Mouse (Mus musculus) MEL (cell line): ENCODE results near the gene Lrrc3b. TPM values are rescaled to one million over a fixed set of nuclear protein-coding genes. Genes with fewer than 3 reads are reported as not detected.

Source experiments
- DNase-seq: peaks from one replicate; pipeline ENCODE4 v3.0.0; 2011; ENCODE audit warnings: low read depth, low spot score
- H3K27ac ChIP-seq: 2 replicates; pipeline ENCODE4 v1.5.1; 2012; ENCODE audit warnings: low read depth, mild to moderate bottlenecking, control low read depth, low read length, moderate library complexity; ENCODE audit not compliant: control insufficient read depth
- H3K27me3 ChIP-seq, 2 experiments: fragments of 150-350 bp in 1 of 2; sonication (generic) in 1 of 2; 2 replicates each; pipeline ENCODE4 v1.6.1; 2012; ENCODE audit warnings: low read length in 2 of 2, mild to moderate bottlenecking in 2 of 2, improper control_type of control experiment in 1 of 2, moderate library complexity in 1 of 2; ENCODE audit not compliant: insufficient read depth in 2 of 2, control insufficient read depth in 1 of 2
- H3K36me3 ChIP-seq, 2 experiments: 2 replicates each; pipeline ENCODE4 v1.6.1; 2012 to 2014; ENCODE audit warnings: low read length in 2 of 2, improper control_type of control experiment in 1 of 2, inconsistent platforms in 1 of 2, mild to moderate bottlenecking in 1 of 2; ENCODE audit not compliant: insufficient read depth in 2 of 2, control insufficient read depth in 1 of 2
- H3K4me1 ChIP-seq, 2 experiments: fragments of 150-350 bp in 1 of 2; sonication (generic) in 1 of 2; 2 replicates each; pipeline ENCODE4 v1.6.1; 2012; ENCODE audit warnings: low read length in 2 of 2, improper control_type of control experiment in 1 of 2, mild to moderate bottlenecking in 1 of 2; ENCODE audit not compliant: insufficient read depth in 2 of 2, control insufficient read depth in 1 of 2
- H3K4me3 ChIP-seq, 2 experiments: fragments of 150-350 bp in 1 of 2; sonication (generic) in 1 of 2; 2 replicates each; pipeline ENCODE4 v1.5.1; 2012; ENCODE audit warnings: low read depth in 2 of 2, low read length in 2 of 2, mild to moderate bottlenecking in 2 of 2, moderate library complexity in 2 of 2, control low read depth in 1 of 2, improper control_type of control experiment in 1 of 2; ENCODE audit not compliant: control insufficient read depth in 1 of 2, insufficient read depth in 1 of 2
- H3K79me2 ChIP-seq: 2 replicates; pipeline ENCODE4 v1.6.1; 2012; ENCODE audit warnings: mild to moderate bottlenecking, low read length, moderate library complexity; ENCODE audit not compliant: control insufficient read depth, poor library complexity, insufficient read depth
- H3K9ac ChIP-seq: 2 replicates; pipeline ENCODE4 v1.6.1; 2012; ENCODE audit warnings: low read depth, mild to moderate bottlenecking, control low read depth, low read length, moderate library complexity; ENCODE audit not compliant: control insufficient read depth, poor library complexity, severe bottlenecking
- H3K9me3 ChIP-seq: fragments of 150-350 bp; sonication (generic); replicated peaks from 2 replicates; pipeline ENCODE4 v1.6.1; 2012; ENCODE audit warnings: mild to moderate bottlenecking, low read length, improper control_type of control experiment, moderate library complexity; ENCODE audit not compliant: insufficient read depth
- BHLHE40 ChIP-seq: IDR thresholded peaks from 2 replicates; pipeline ENCODE4 v1.6.1; 2012; ENCODE audit warnings: low read depth, mild to moderate bottlenecking, inconsistent platforms, low read length, improper control_type of control experiment, borderline replicate concordance
- CTCF ChIP-seq, 3 experiments: IDR thresholded peaks in 2 of 3; conservative IDR thresholded peaks in 1 of 3; 2 replicates each; pipeline ENCODE4 v1.5.1; 2011 to 2012; ENCODE audit warnings: low read length in 3 of 3, low read depth in 2 of 3, mild to moderate bottlenecking in 2 of 3, improper control_type of control experiment in 1 of 3, inconsistent platforms in 1 of 3, mixed read lengths in 1 of 3, moderate library complexity in 1 of 3; ENCODE audit not compliant: control insufficient read depth in 1 of 3, insufficient read depth in 1 of 3, poor library complexity in 1 of 3, severe bottlenecking in 1 of 3
- E2F4 ChIP-seq: IDR thresholded peaks from 2 replicates; pipeline ENCODE4 v1.6.1; 2011; ENCODE audit warnings: low read depth, low read length, improper control_type of control experiment, borderline replicate concordance
- ELF1 ChIP-seq: IDR thresholded peaks from 2 replicates; pipeline ENCODE4 v1.6.1; 2014; ENCODE audit warnings: low read depth, mild to moderate bottlenecking, inconsistent platforms, low read length, improper control_type of control experiment, moderate library complexity
- EP300 ChIP-seq, 2 experiments: IDR thresholded peaks; 2 replicates each; pipeline ENCODE4 v1.6.1; 2011; ENCODE audit warnings: improper control_type of control experiment in 2 of 2, low read length in 2 of 2, low read depth in 1 of 2, mild to moderate bottlenecking in 1 of 2
- GATA1 ChIP-seq: IDR thresholded peaks from 2 replicates; pipeline ENCODE4 v1.6.1; 2011; ENCODE audit warnings: low read depth, low read length, improper control_type of control experiment
- JUND ChIP-seq: IDR thresholded peaks from 2 replicates; pipeline ENCODE4 v1.6.1; 2011; ENCODE audit warnings: low read depth, mild to moderate bottlenecking, improper control_type of control experiment, low read length
- MAFK ChIP-seq: IDR thresholded peaks from 2 replicates; pipeline ENCODE4 v1.6.1; 2011; ENCODE audit warnings: low read depth, mild to moderate bottlenecking, low read length, improper control_type of control experiment, borderline replicate concordance
- MAX ChIP-seq: IDR thresholded peaks from 2 replicates; pipeline ENCODE4 v1.6.1; 2011; ENCODE audit warnings: low read length, improper control_type of control experiment
- MAZ ChIP-seq: IDR thresholded peaks from 2 replicates; pipeline ENCODE4 v1.6.1; 2012; ENCODE audit warnings: low read depth, mild to moderate bottlenecking, inconsistent platforms, low read length, improper control_type of control experiment
- MEF2A ChIP-seq: IDR thresholded peaks from 2 replicates; pipeline ENCODE4 v1.6.1; 2014; ENCODE audit warnings: low read depth, mild to moderate bottlenecking, inconsistent platforms, low read length, improper control_type of control experiment; ENCODE audit not compliant: poor library complexity, insufficient replicate concordance, severe bottlenecking; ENCODE audit errors: extremely low read depth
- MYB ChIP-seq: IDR thresholded peaks from 2 replicates; pipeline ENCODE4 v1.6.1; 2011; ENCODE audit warnings: mild to moderate bottlenecking, low read depth, low read length, improper control_type of control experiment
- NELFE ChIP-seq: IDR thresholded peaks from 2 replicates; pipeline ENCODE4 v1.6.1; 2011; ENCODE audit warnings: low read depth, low read length, improper control_type of control experiment
- NRF1 ChIP-seq: IDR thresholded peaks from 2 replicates; pipeline ENCODE4 v1.6.1; 2014; ENCODE audit warnings: low read depth, mild to moderate bottlenecking, inconsistent platforms, low read length, improper control_type of control experiment, moderate library complexity; ENCODE audit not compliant: poor library complexity, insufficient read depth, severe bottlenecking
- POLR2A ChIP-seq, 2 experiments: IDR thresholded peaks; 2 replicates each; pipeline ENCODE4 v1.6.1; 2011 to 2012; ENCODE audit warnings: low read length in 2 of 2, mild to moderate bottlenecking in 2 of 2, control low read depth in 1 of 2, improper control_type of control experiment in 1 of 2, low read depth in 1 of 2, moderate library complexity in 1 of 2; ENCODE audit not compliant: control insufficient read depth in 1 of 2, insufficient read depth in 1 of 2, poor library complexity in 1 of 2
- POLR2AphosphoS5 ChIP-seq: IDR thresholded peaks from 2 replicates; pipeline ENCODE4 v1.6.1; 2012; ENCODE audit warnings: low read depth, borderline replicate concordance, mild to moderate bottlenecking, inconsistent platforms, low read length, moderate library complexity, mixed read lengths
- RAD21 ChIP-seq: IDR thresholded peaks from 2 replicates; pipeline ENCODE4 v1.6.1; 2011; ENCODE audit warnings: mild to moderate bottlenecking, low read depth, low read length, improper control_type of control experiment
- SIN3A ChIP-seq: IDR thresholded peaks from 2 replicates; pipeline ENCODE4 v1.6.1; 2012; ENCODE audit warnings: low read length, improper control_type of control experiment, inconsistent platforms
- TAL1 ChIP-seq: IDR thresholded peaks from 2 replicates; pipeline ENCODE4 v1.6.1; 2012; ENCODE audit warnings: mild to moderate bottlenecking, inconsistent platforms, low read length, moderate library complexity, mixed read lengths
- TBP ChIP-seq: IDR thresholded peaks from 2 replicates; pipeline ENCODE4 v1.8.0; 2011; ENCODE audit warnings: low read depth, low read length, improper control_type of control experiment
- USF1 ChIP-seq: IDR thresholded peaks from 2 replicates; pipeline ENCODE4 v1.6.1; 2014; ENCODE audit warnings: low read depth, mild to moderate bottlenecking, inconsistent platforms, low read length, improper control_type of control experiment, moderate library complexity
- ZKSCAN1 ChIP-seq: IDR thresholded peaks from 2 replicates; pipeline ENCODE4 v1.6.1; 2012; ENCODE audit warnings: low read depth, mild to moderate bottlenecking, inconsistent platforms, low read length, improper control_type of control experiment, moderate library complexity
- polyA plus RNA-seq, 2 experiments: library from polyadenylated mRNA; stranded (reverse) in 1 of 2; unstranded in 1 of 2; fragments of >175 nt in 1 of 2; fragments of >200 nt in 1 of 2; gene quantifications; 2 replicates each; pipeline versions ENCODE4 v1.2.1 to v1.2.4; 2012; ENCODE audit warnings: low replicate concordance in 2 of 2, low read depth in 1 of 2; ENCODE audit not compliant: insufficient read length in 2 of 2, insufficient read depth in 1 of 2, missing spikeins in 1 of 2
- total RNA-seq: library from RNA; depleted of rRNA; stranded (reverse); fragments of 300-350 nt; gene quantifications from 2 replicates; pipeline ENCODE4 v1.2.3, GENCODE M21; 2012

Lrrc3b gene
- total and polyA plus RNA-seq, 3 experiments: not detected

DNA sequence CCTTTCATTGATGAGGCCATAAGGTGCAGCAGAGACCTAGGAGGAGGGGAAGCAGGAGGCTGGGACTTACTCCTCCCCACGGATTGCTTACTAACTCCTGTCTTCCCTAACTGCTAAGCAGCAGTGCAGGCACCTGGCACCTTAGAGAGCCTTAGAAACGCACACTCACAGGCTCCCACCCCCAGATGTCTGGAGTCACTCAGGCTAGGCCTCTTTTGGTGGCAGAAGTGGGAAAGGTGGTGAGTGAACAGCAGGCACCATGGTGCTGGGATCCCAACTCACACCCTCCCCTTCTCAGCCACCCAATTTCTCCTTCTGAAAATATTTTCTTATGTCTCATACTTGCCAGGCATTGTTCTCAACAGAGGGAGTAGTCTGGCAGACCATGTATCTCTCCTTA, 55.7 kb downstream of the Lrrc3b start:
- Histone ChIP-seq H3K4me1 (no peaks in the 10 kb centered on the region), H3K36me3 (no peaks in the 10 kb centered on the region), H3K9ac (no peak overlapping the region), H3K27me3 (no peaks in the 10 kb centered on the region), H3K9me3 (no peaks in the 10 kb centered on the region), H3K79me2 (no peaks in the 10 kb centered on the region), H3K4me3 (no peak overlapping the region), H3K27ac (no peak overlapping the region)
- no peak for TF ChIP-seq GATA1
- no peak for TF ChIP-seq TAL1
- no peak for TF ChIP-seq ZKSCAN1
- TF ChIP-seq POLR2A (IDR thresholded peaks at IDR 0.05; ENCODE audit: control insufficient read depth in 1 of 2, insufficient read depth in 1 of 2, low read depth in 1 of 2, low read length in 2 of 2, poor library complexity in 1 of 2): no peak
- no peak for TF ChIP-seq NELFE
- TF ChIP-seq CTCF (IDR thresholded peaks at IDR 0.05 in 2 of 3, conservative IDR thresholded peaks at IDR 0.05 in 1 of 3; ENCODE audit: control insufficient read depth in 1 of 3, insufficient read depth in 1 of 3, low read depth in 2 of 3, low read length in 3 of 3, poor library complexity in 1 of 3, severe bottlenecking in 1 of 3): no peak
- no peak for TF ChIP-seq NRF1
- no peak for TF ChIP-seq MEF2A
- no peak for TF ChIP-seq MYB
- TF ChIP-seq TBP: no peak
- TF ChIP-seq E2F4: no peak
- no peak for TF ChIP-seq POLR2AphosphoS5
- TF ChIP-seq ELF1: no peak
- TF ChIP-seq RAD21: no peak
- TF ChIP-seq MAZ: no peak
- TF ChIP-seq MAX: no peak
- no peak for TF ChIP-seq SIN3A
- DNase-seq: no peak

DNA sequence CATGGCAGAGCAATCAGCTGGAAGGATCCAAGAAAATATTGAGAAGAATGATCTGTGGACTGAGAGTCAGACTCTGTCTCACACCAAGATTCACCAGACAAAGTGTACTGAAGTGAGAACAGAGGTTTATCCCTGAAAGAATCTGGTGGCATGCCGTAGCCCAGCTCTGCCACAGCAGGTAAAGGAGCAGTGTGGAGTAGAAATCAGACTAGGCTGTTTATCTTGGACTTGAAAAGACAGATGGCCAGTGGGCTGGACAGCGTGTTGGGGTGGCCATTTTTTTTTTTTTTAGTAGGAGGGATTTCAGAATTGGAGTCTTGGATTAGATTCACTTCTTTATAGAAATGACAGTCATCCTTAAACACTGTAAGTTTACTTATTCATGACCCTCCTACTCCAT, 61.4 kb downstream of the Lrrc3b start:
- Histone ChIP-seq H3K4me3 (no peak overlapping the region), H3K27ac (no peak overlapping the region), H3K9ac (no peak overlapping the region), H3K79me2 (no peaks in the 10 kb centered on the region), H3K27me3 (no peaks in the 10 kb centered on the region), H3K4me1 (no peaks in the 10 kb centered on the region), H3K9me3 (no peaks in the 10 kb centered on the region), H3K36me3 (no peaks in the 10 kb centered on the region)
- no peak for DNase-seq
- TF ChIP-seq BHLHE40: no peak
- TF ChIP-seq USF1: no peak
- no peak for TF ChIP-seq ELF1
- TF ChIP-seq JUND: no peak
- no peak for TF ChIP-seq MYB
- TF ChIP-seq NELFE: no peak
- TF ChIP-seq MAZ: no peak
- TF ChIP-seq POLR2A (IDR thresholded peaks at IDR 0.05; ENCODE audit: control insufficient read depth in 1 of 2, insufficient read depth in 1 of 2, low read depth in 1 of 2, low read length in 2 of 2, poor library complexity in 1 of 2): no peak
- TF ChIP-seq E2F4: no peak
- no peak for TF ChIP-seq EP300 (IDR thresholded peaks at IDR 0.05; ENCODE audit: low read depth in 1 of 2, low read length in 2 of 2)
- no peak for TF ChIP-seq POLR2AphosphoS5
- TF ChIP-seq MAFK: no peak
